Mouse (Mus musculus): ENCODE results near the gene Fcho1.

GRCm38 (mm10) chr8:71679116-71679515, 46.4 kb downstream of the Fcho1 start:
- TF ChIP-seq CTCF (conservative IDR thresholded peaks at IDR 0.05; ENCODE audit: low read length) (no peak), POU5F1 (IDR thresholded peaks at IDR 0.05; ENCODE audit: borderline replicate concordance, low read length) (no peak)
